Mouse (Mus musculus) bone marrow, adult 2 months (tissue): ENCODE data around the gene Aacs. TPM values are rescaled to one million over a fixed set of nuclear protein-coding genes. Genes with fewer than 3 reads are reported as not detected.

Experiments
- H3K27ac ChIP-seq: fragments of 200-500 bp; 2 replicates; pipeline ENCODE4 v1.5.1; 2012; ENCODE audit warnings: low read depth, mild to moderate bottlenecking, control low read depth, inconsistent platforms, low read length; ENCODE audit not compliant: control insufficient read depth, poor library complexity, insufficient read depth
- H3K4me1 ChIP-seq: fragments of 200-500 bp; 2 replicates; pipeline ENCODE4 v1.6.1; 2011; ENCODE audit warnings: low read length; ENCODE audit not compliant: control insufficient read depth, insufficient read depth
- H3K4me3 ChIP-seq: fragments of 200-500 bp; replicated peaks from 2 replicates; pipeline ENCODE3; 2011; ENCODE audit warnings: mild to moderate bottlenecking, low read depth, low read length, control low read depth; ENCODE audit not compliant: control insufficient read depth
- CTCF ChIP-seq: fragments of 200-500 bp; IDR thresholded peaks from 2 replicates; pipeline ENCODE4 v1.5.1; 2011; ENCODE audit warnings: low read length, control low read depth; ENCODE audit not compliant: control insufficient read depth, insufficient read depth
- POLR2A ChIP-seq: fragments of 200-500 bp; IDR thresholded peaks from 2 replicates; pipeline ENCODE4 v1.6.1; 2011; ENCODE audit warnings: low read depth, mild to moderate bottlenecking, control low read depth, low read length, borderline replicate concordance; ENCODE audit not compliant: control insufficient read depth
- whole genome bisulfite sequencing: fragments of 180-500 bp; shearing (Covaris S2); methylation state at CpG from one replicate; pipeline ENCODE4 v1.1.7; 2018; 5-methylcytosine and 5-hydroxymethylcytosine counted together
- polyA plus RNA-seq: library from polyadenylated mRNA; stranded (reverse); fragments of >200 nt; gene quantifications from 2 replicates; pipeline ENCODE4 v1.2.4, GENCODE M21; 2011; ENCODE audit warnings: low replicate concordance; ENCODE audit not compliant: missing spikeins, insufficient read depth, insufficient read length

Aacs gene
- polyA plus RNA-seq, 1 experiment, result 18.4 TPM

DNA sequence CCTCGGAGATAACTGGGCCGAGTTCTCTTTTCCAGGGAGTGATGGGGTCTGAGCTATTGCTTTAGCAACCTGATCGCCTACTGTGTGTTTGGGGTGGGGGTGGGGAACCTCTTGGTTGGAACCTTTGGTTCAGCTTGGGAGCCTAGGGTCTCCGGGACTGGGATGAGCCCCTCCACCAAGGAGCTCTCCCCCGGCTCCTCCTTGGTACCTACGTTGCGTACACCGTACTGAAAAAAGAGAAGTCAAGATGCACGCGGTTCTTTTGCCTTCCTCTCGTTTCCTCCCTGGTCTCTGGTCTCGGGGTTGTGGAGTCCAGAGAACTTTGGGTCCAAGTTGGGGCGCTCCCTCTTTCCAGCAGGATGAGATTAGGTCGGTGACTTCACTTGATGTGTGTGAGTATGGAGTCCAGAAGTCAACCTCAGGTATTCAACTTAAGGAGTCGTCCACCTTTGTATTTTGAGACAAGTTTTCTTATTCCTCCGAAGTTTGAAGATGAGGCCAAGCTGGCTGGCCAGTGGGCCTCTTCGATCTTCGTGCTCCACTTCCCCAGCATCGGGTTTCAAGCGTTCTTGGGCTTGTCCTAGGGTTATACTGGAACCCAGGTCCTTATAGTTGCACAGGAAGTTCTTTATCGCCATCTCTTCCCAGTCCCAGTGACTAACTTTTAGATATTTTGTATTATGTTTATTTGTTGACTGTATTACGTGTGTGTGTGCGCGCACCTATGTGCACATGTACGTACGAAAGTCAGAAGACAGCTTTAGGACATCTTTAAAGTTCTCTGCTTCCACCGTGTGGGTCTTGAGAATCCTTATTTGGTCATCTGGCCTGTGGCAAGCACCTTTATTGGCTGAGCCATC is 33.2 kb upstream of the Aacs start:
- peaks cover 5% of the 10 kb centered on the region for H3K4me1 ChIP-seq
- no peak for TF ChIP-seq CTCF
- no peak for TF ChIP-seq POLR2A
- 15% methylated on average over 27 of the region's 27 CpGs for WGBS
- peak overlapping the region; percentile 65 for H3K4me3 ChIP-seq
- H3K27ac ChIP-seq, result peak overlapping the region; percentile 73

DNA sequence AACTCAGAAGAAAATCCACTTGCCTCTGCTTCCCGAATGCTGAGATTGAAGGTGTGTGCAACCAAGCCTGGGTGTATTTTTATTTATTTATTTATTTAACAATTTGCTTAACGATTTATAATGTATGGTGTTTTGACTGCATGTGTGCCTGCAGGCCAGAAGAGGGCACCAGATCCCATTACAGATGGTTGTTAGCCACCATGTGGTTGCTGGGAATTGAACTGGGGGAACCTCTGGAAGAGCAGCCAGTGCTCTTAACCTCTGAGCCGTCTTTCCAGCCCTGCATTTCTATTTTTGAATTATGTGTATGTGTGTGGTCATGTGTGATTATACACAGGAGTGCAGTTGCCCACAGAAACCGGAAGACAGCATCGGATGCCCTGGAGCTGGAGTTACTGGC is 32.3 kb upstream of the Aacs start:
- no peak overlapping the region for H3K27ac ChIP-seq
- H3K4me3 ChIP-seq, result no peak overlapping the region
- TF ChIP-seq CTCF (peak; percentile 33; the same call in 1 of the 2 replicates), POLR2A (no peak)
- 68% methylated on average over 5 of the region's 5 CpGs for WGBS
- H3K4me1 ChIP-seq, result peaks cover 5% of the 10 kb centered on the region

DNA sequence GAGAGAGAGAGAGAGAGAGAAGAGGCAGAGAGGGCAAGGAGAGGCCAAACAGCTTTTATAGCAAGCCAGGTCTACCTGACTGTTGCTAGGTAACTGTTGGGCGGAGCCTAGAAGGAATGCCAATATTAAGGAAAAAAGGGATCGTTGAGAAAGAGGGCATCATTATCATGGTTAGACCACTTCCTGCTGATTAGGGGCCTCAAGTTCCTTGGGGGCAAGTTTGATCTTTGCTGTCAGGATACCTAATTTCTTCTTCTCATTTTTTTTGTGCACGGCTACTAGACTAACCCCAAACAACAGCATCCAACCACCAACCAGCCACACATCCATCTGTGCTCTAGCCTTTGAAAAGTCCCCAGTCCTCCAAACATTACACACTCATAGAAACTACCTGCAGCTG is 31.7 kb upstream of the Aacs start:
- Histone ChIP-seq H3K4me3 (no peak overlapping the region), H3K27ac (peak overlapping the region; percentile 30; the same call in 1 of the 2 replicates), H3K4me1 (peaks cover 5% of the 10 kb centered on the region)
- TF ChIP-seq POLR2A (no peak), CTCF (no peak)
- 25% methylated on average over 3 of the region's 3 CpGs for WGBS

DNA sequence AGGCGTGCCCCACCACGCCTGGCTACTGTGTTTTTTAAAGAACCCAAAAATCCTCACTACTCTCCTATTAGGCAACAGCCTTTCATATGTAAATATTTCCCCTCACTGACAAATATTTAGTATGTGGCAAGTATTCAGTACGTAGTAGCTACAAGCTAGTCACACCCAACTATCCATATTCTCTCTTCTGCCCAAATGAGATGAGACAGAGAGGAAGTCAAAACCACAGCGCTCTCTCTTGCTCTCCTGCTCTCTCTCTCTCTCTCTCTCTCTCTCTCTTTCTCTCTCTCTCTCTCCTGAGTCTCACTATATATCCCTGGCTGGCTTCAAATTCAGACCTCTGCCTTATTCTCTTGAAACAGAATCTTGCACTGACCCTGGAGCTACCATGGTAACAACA is 31.1 kb upstream of the Aacs start:
- Histone ChIP-seq H3K27ac (peak overlapping the region; percentile 30; the same call in 1 of the 2 replicates), H3K4me3 (no peak overlapping the region), H3K4me1 (peaks cover 5% of the 10 kb centered on the region)
- WGBS, result 25% methylated on average over 4 of the region's 4 CpGs
- TF ChIP-seq POLR2A, result no peak
- no peak for TF ChIP-seq CTCF

DNA sequence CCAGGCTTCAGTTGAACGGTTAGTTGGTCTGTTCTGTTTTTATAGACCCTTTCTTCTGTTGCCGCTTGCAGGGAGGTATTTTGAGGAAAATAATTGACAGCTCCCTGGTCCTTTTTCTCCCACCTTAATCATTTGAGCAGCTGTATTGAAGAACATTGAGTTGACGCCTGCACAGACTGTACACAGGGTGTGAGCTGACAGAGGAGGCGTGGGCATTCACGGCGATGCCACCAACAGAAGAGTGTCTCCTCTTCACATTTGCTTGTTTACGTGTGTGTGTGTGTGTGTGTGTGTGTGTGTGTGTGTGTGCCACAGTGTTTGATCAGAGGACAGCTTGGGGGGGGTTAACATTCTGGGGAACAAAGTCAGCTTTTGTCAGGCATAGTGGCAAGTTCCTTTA is 29.3 kb upstream of the Aacs start:
- Histone ChIP-seq H3K4me3 (no peak overlapping the region), H3K27ac (no peak overlapping the region), H3K4me1 (peaks cover 5% of the 10 kb centered on the region)
- TF ChIP-seq CTCF (no peak), POLR2A (no peak)
- WGBS, result 73% methylated on average over 7 of the region's 7 CpGs

DNA sequence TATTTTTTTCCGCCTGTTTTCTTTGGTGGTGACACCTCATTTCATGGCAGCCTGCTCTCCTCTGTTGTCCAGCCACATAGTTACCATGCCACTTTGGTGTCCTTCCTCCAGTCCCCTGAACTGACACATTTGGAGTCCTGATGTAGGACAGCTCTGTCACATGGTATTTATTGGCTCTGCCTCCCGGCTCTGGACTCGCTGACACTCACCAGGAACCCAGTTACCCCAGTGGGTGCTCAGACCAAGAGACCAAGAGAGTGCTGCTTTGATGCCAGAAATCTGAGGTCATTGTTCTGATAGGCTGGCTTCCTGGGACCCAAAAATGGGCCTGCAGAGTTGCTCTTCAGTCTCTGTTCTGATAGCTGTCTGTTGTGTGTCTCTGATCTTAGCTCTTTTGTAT is 27.6 kb upstream of the Aacs start:
- no peak for TF ChIP-seq POLR2A
- Histone ChIP-seq H3K4me1 (peaks cover 5% of the 10 kb centered on the region), H3K4me3 (no peak overlapping the region), H3K27ac (no peak overlapping the region)
- 86% methylated on average over 3 of the region's 3 CpGs for WGBS

DNA sequence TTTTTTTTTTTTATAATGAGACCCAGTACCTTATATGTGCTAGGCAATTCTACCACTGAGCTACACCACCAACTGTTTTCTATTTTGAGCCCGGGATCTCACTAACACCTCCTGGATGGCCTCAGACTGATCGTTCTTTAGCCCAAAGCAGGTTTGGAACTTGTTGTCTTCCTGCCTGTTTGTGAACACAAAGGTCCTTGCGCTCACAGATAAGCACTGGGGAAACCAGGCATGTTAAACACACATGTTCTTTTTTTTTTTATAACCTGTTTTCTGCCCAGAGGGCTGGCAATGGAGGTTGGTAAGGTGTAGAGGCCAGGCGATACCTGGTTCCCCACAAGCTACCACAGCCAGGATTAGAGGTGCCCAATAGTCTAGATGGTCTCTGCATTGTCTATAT is 27.0 kb upstream of the Aacs start:
- Histone ChIP-seq H3K4me1 (peaks cover 5% of the 10 kb centered on the region), H3K27ac (no peak overlapping the region)

DNA sequence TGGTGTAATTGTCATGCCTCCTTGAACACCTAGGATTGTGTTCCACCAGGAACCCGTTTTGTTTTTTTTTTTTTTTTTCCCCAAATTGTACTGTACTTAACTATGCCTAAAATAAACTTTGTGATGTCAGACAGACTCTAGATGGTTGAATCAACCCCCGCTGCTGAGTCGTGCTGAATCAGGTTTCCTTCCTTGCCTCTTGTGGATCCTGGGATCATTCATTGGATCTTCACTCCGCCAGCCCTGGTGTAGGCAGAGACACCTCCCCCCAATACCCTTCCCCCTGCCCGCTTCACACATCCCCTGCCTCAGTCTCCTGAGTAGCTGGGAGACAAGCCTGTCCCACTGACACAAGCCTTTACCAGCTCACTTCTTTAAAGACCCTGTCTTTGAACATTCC is 26.3 kb upstream of the Aacs start:
- WGBS, result 71% methylated on average over 5 of the region's 5 CpGs
- H3K27ac ChIP-seq, result no peak overlapping the region
- peaks cover 4% of the 10 kb centered on the region; the same call in 1 of the 2 replicates for H3K4me1 ChIP-seq
- H3K4me3 ChIP-seq, result no peak overlapping the region
- no peak for TF ChIP-seq CTCF
- TF ChIP-seq POLR2A, result no peak

More for the DNA sequence above, 27.0 kb upstream of the Aacs start:
- TF ChIP-seq CTCF (no peak), POLR2A (no peak)
- 67% methylated on average over 4 of the region's 4 CpGs for WGBS
- H3K4me3 ChIP-seq, result no peak overlapping the region
